Mouse (Mus musculus): ENCODE results near the gene Baz1a.

Baz1a gene

DNA sequence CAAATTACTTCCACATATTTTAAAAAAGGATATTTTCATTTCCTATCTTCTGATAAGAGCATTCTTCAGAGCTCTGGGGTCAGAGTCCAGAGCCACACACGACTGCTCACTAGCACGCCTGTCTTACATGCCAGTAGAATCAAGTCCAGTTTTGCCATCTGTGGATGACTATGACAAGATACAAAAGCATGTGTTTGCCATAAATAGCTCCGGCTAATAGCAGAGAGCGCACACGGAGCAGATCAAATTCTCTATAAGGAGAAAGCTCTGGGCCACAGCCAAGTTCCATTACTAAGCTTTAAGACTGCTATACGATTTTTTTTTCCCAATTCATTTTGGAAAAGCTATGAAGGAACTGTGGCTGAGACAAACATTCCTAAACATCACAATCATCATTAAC is 154.6 kb downstream of the Baz1a start:
- DNase-seq (ENCODE audit: low read depth), result no peak

GRCm38 (mm10) chr12:54850551-54850950 is 163.6 kb downstream of the Baz1a start:
- no peak for DNase-seq (ENCODE audit: low read depth)

DNA sequence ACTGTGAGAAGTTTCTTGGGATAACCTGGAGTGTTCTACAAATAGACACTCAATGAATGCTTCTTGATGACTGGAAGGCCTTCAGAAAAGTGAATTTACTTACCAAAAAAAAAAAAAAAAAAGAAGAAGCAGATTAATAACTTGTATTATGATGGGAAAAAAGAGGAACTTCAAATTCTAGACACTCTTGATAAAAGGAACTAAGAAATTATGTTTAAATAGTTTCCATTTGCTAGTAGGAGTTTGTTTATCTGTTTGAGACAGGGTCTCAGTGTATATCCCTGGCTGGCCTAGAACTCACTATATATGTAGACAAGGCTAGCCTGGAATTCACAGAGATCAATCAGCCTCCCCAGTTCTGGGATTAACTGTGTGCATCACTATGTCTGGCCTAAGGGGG is 169.7 kb downstream of the Baz1a start:
- DNase-seq (ENCODE audit: low read depth), result no peak

Measured in c-Kit-positive CD71-positive TER-119-negative erythroid progenitor cells, embryonic 14.5 days (primary cell).